Mouse (Mus musculus) liver, adult 2 months (tissue): Measurements from ENCODE around the gene Adgrf5. TPM values are rescaled to one million over a fixed set of nuclear protein-coding genes. Genes with fewer than 3 reads are reported as not detected.
A peak's percentile ranks its signal among the peaks of the same experiment; 100 is the strongest.

Source experiments
- DNase-seq: peaks from one replicate; pipeline ENCODE4 v3.0.0-alpha.2; 2011; ENCODE audit warnings: low read depth, low spot score; ENCODE audit errors: extremely low read depth
- H3K27ac ChIP-seq: fragments of 200-500 bp; replicated peaks from 2 replicates; pipeline ENCODE4 v1.5.1; 2012; ENCODE audit warnings: low read depth, mild to moderate bottlenecking, control low read depth, inconsistent platforms, low read length; ENCODE audit not compliant: insufficient read depth
- H3K27me3 ChIP-seq: fragments of 200-500 bp; 2 replicates; pipeline ENCODE4 v1.6.1; 2012; ENCODE audit warnings: mild to moderate bottlenecking, moderate library complexity, low read length, inconsistent platforms; ENCODE audit not compliant: control insufficient read depth, insufficient read depth
- H3K36me3 ChIP-seq: fragments of 200-500 bp; 2 replicates; pipeline ENCODE4 v1.6.1; 2012; ENCODE audit warnings: low read length, inconsistent platforms; ENCODE audit not compliant: control insufficient read depth, insufficient read depth
- H3K4me1 ChIP-seq: fragments of 200-500 bp; 2 replicates; pipeline ENCODE4 v1.6.1; 2011; ENCODE audit warnings: low read length; ENCODE audit not compliant: control insufficient read depth, insufficient read depth
- H3K4me3 ChIP-seq: fragments of 200-500 bp; 2 replicates; pipeline ENCODE4 v1.5.1; 2011; ENCODE audit warnings: low read depth, mild to moderate bottlenecking, control low read depth, low read length, moderate library complexity; ENCODE audit not compliant: insufficient read depth
- H3K79me2 ChIP-seq: fragments of 200-500 bp; 2 replicates; pipeline ENCODE4 v1.6.1; 2012; ENCODE audit warnings: inconsistent platforms, mild to moderate bottlenecking, low read length, moderate library complexity; ENCODE audit not compliant: control insufficient read depth, insufficient read depth
- H3K9ac ChIP-seq: fragments of 200-500 bp; 2 replicates; pipeline ENCODE4 v1.6.1; 2012; ENCODE audit warnings: low read depth, mild to moderate bottlenecking, control low read depth, inconsistent platforms, low read length
- CTCF ChIP-seq: fragments of 200-500 bp; IDR thresholded peaks from 2 replicates; pipeline ENCODE4 v1.5.1; 2011; ENCODE audit warnings: low read depth, low read length, control low read depth
- POLR2A ChIP-seq: fragments of 200-500 bp; IDR thresholded peaks from 2 replicates; pipeline ENCODE4 v1.6.1; 2011; ENCODE audit warnings: low read length, control low read depth; ENCODE audit not compliant: insufficient read depth; ENCODE audit errors: extremely low read depth
- WGBS: fragments of 180-500 bp; shearing (Covaris S2); methylation state at CpG from one replicate; pipeline ENCODE4 v1.1.7; 2018; 5-methylcytosine and 5-hydroxymethylcytosine counted together
- polyA plus RNA-seq: library from polyadenylated mRNA; depleted of rRNA; stranded (reverse); fragments of >200 nt; gene quantifications from 2 replicates; pipeline ENCODE4 v1.2.3, GENCODE M21; 2012; rRNA removed
- total RNA-seq: library from RNA; depleted of rRNA; stranded (reverse); fragments of >200 nt; gene quantifications from 2 replicates; pipeline ENCODE4 v1.2.3, GENCODE M21; 2014; rRNA removed

Gene Adgrf5
- 25.8 and 29.6 TPM in 2 replicates for total RNA-seq
- polyA plus RNA-seq, result 4.7 and 6.0 TPM in 2 replicates

GRCm38 (mm10) chr17:43359826-43360619 lies at the start of gene Adgrf5:
Adgrf5 (plus strand) TSS chr17:43360451.
- Histone ChIP-seq H3K9ac (peak within 1 kb of the TSS; percentile 45), H3K79me2 (no peaks in the 10 kb centered on the region), H3K27me3 (no peaks in the 10 kb centered on the region), H3K27ac (peak within 1 kb of the TSS; percentile 77), H3K36me3 (no peaks in the 10 kb centered on the region), H3K4me3 (peak within 1 kb of the TSS; percentile 45), H3K4me1 (peaks cover 11% of the 10 kb centered on the region)
- DNase-seq, result no peak
- 11% methylated on average over 16 of the region's 16 CpGs for WGBS
- TF ChIP-seq POLR2A (no peak), CTCF (no peak)

GRCm38 (mm10) chr17:43325986-43326671 lies 34.1 kb upstream of the Adgrf5 start:
- Histone ChIP-seq H3K4me3 (no peak overlapping the region), H3K79me2 (no peaks in the 10 kb centered on the region), H3K4me1 (peaks cover 8% of the 10 kb centered on the region), H3K27me3 (no peaks in the 10 kb centered on the region), H3K36me3 (peaks cover 10% of the 10 kb centered on the region; the same call in 1 of the 2 replicates), H3K27ac (no peak overlapping the region), H3K9ac (no peak overlapping the region)
- TF ChIP-seq CTCF, result no peak
- TF ChIP-seq POLR2A, result no peak
- WGBS, result 39% methylated on average over 7 of the region's 7 CpGs
- no peak for DNase-seq

GRCm38 (mm10) chr17:43326726-43327700 lies 33.2 kb upstream of the Adgrf5 start:
- Histone ChIP-seq H3K27me3 (no peaks in the 10 kb centered on the region), H3K9ac (peak overlapping the region; percentile 32; the same call in 1 of the 2 replicates), H3K4me3 (peak overlapping the region; percentile 15; the same call in 1 of the 2 replicates), H3K36me3 (peaks cover 10% of the 10 kb centered on the region; the same call in 1 of the 2 replicates), H3K27ac (peak overlapping the region; percentile 48; the same call in 1 of the 2 replicates), H3K4me1 (peaks cover 8% of the 10 kb centered on the region), H3K79me2 (no peaks in the 10 kb centered on the region)
- TF ChIP-seq CTCF, result peak; percentile 65
- TF ChIP-seq POLR2A, result no peak
- peak; percentile 69 for DNase-seq
- WGBS, result 9% methylated on average over 29 of the region's 29 CpGs

GRCm38 (mm10) chr17:43327810-43328209 lies 32.4 kb upstream of the Adgrf5 start:
- peak overlapping the region; percentile 48; the same call in 1 of the 2 replicates for H3K27ac ChIP-seq
- WGBS, result 68% methylated on average over 6 of the region's 6 CpGs
- no peak overlapping the region for H3K4me3 ChIP-seq
- H3K27me3 ChIP-seq, result no peaks in the 10 kb centered on the region
- peaks cover 8% of the 10 kb centered on the region for H3K4me1 ChIP-seq
- no peak overlapping the region for H3K9ac ChIP-seq
- H3K36me3 ChIP-seq, result peaks cover 10% of the 10 kb centered on the region; the same call in 1 of the 2 replicates
- H3K79me2 ChIP-seq, result no peaks in the 10 kb centered on the region
- peak; percentile 30 for DNase-seq
- TF ChIP-seq POLR2A (no peak), CTCF (no peak)

- TF ChIP-seq POLR2A (no peak), CTCF (no peak)
- 50% methylated on average over 4 of the region's 4 CpGs for WGBS
- Histone ChIP-seq H3K4me3 (no peak overlapping the region), H3K4me1 (peaks cover 8% of the 10 kb centered on the region), H3K79me2 (no peaks in the 10 kb centered on the region), H3K27ac (no peak overlapping the region), H3K36me3 (no peaks in the 10 kb centered on the region), H3K27me3 (no peaks in the 10 kb centered on the region), H3K9ac (no peak overlapping the region)
- peak; percentile 28 for DNase-seq
Measured at GRCm38 (mm10) chr17:43329216-43329615, 31.0 kb upstream of the Adgrf5 start.
